Mouse (Mus musculus) E14TG2a.4 (cell line): ENCODE results near the gene Zfhx3.

Experiments used
- CTCF ChIP-seq: conservative IDR thresholded peaks from 2 replicates; pipeline ENCODE4 v1.5.1; 2014; ENCODE audit warnings: low read length
- NANOG ChIP-seq: IDR thresholded peaks from 2 replicates; pipeline ENCODE4 v1.6.1; 2014; ENCODE audit warnings: borderline replicate concordance, low read length, mixed read lengths

- no peak for TF ChIP-seq CTCF
- TF ChIP-seq NANOG = no peak
Observed at GRCm38 (mm10) chr8:108537686-108538551, 595.5 kb downstream of the Zfhx3 start.
